Mouse (Mus musculus) gastrocnemius, postnatal 14 days (tissue): Measurements from ENCODE around the gene Krt8. TPM values are rescaled to one million over a fixed set of nuclear protein-coding genes. Genes with fewer than 3 reads are reported as not detected.

Experiments used
- DNase-seq: peaks from one replicate; pipeline ENCODE4 v3.0.0; 2021; ENCODE audit warnings: mixed read lengths
- intact Hi-C: fragments of 180-260 bp; cut with DNase I; formaldehyde crosslinking; loops from one replicate; pipeline ENCODE4 v1.15.1; 2025; ENCODE audit warnings: low total_unique reads
- long read RNA-seq, 2 experiments: library from polyadenylated mRNA; stranded (forward); transcript quantifications; one replicate each; pipeline ENCODE4 v2.0.0; 2021
- total RNA-seq, 2 experiments: library from RNA; stranded (reverse); gene quantifications; 2 replicates each; pipeline ENCODE4 v1.2.3; 2021

Krt8 gene
- under 1 TPM; 0.49 to 0.92 TPM for total RNA-seq
- long read RNA-seq, experiment 1 = 0 reads
- long read RNA-seq, experiment 2, partial matches to known transcripts = 1 of 3 reads
- long read RNA-seq, experiment 2, other reads (novel, unspliced or antisense) = 1 of 3 reads

DNA sequence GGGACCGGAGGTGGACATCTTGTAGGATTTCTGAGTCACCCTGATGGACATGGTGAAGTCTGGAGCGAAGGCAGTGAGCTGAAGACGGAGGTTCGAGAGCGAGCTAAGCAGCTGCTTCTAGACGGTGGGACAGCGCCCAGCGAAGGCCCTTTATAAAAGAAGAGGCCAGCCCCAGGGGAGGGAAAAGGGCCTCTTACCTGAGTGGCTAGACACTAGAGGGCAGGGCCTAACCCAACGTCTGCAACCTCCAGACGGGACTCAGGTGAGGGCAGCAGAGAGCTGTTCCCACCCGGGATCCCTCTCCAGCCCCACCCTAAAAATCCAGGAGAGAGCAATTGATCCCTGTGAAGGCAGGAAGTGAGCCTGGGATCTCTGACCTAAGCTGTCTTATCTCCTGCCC lies at the start of gene Krt8:
Gene Krt8 (minus strand): TSS at position 294 of the 400 bp plus-strand sequence.
- no peak for DNase-seq
- intact Hi-C loops = no loop called here

DNA sequence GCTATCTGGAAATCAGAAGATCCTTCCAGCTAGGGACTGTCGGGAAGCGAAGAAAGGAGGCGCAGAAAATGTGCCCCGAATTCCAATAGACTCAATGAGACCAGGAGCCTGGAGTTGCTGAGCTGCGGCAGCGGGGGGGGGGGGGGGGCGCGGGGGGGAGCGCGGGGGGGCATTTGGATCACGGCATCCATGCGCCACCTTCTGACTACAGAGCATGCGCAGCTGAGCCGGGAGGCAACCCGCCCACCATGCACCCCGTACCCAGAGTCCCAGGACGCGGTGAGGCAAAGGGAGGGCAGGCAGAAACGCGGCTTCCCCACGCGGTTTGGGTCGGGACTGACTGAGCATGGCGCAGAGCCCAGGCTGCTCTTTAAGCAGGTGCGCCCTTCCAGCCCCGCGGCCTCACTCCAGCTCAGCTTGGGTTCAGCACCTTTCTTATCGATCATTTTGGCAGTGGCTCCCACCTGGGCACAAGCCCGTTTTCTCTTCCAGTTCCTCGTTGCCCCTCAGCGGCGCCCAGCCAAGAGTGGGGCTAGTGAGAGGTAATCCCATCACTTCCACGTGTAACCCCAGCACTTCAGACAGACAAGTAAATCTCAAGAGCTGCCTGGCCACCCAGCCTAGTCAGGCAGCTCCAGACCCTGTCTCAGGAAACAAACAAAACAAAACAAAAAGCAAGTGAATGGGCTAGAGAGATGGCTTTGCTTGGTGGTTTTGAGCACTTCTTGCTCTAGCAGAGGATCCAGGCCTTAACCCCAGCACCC lies 47.8 kb upstream of the Krt8 start:
- DNase-seq = peak; percentile 35
- intact Hi-C loops = no loop called here

DNA sequence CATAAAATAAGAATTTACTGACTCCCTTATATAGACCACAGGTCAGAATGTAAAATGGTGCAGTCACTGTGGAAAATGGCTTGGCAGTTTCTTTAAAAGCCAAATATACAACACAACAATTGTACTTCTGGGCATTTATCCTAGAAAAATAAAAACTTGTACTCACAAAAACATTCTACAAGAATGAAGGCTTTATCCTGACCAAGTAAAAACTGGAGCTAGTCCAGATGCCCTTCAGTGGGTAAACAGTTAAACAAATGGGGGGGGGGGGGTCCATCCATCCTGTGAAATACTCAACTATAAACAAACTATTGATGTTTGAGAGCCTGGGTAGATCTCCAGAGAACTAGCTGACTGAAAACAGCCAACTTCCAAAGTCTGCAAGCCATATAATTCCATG lies 45.6 kb upstream of the Krt8 start:
- no peak for DNase-seq
- intact Hi-C loops = no loop called here

DNA sequence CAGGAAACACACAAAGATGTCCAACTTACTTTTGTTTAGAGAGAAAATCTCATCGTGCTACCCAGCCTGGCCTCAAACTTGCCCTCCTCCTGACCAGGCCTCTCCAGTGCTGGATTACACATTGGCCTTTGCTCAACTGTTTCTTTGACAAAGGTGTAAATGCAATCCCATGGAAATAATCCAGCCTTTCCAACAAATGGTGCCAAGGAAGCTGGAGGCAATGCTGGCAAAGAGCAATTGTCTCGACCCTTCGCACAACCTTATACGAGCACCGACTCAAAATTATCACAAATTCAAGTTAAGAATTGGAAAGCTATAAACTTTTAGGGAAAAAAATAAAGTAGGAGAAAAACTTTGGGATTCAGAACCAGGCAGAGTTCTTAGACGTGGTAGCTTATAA lies 43.7 kb upstream of the Krt8 start:
- intact Hi-C loops = no loop called here
- no peak for DNase-seq

DNA sequence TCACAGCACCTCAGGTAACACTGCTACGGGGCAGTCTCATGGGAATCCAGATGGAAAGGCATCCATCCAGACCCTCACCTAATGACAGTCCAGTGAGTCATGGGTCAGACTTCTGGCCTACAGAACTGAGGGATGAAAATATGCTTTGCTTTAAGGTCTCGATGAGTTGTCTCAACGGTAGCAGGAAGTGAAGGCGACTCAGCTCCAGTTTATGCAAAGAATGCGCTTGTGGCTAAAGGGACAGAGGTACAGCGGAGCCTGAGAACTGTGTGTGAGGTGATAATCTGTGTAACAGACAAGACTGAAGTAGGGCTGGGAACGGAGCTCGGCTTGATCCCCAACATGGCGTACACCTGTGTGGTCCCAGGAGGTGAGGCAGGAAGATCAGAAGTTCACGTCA lies 41.4 kb upstream of the Krt8 start:
- intact Hi-C loops = no loop called here
- DNase-seq = no peak

DNA sequence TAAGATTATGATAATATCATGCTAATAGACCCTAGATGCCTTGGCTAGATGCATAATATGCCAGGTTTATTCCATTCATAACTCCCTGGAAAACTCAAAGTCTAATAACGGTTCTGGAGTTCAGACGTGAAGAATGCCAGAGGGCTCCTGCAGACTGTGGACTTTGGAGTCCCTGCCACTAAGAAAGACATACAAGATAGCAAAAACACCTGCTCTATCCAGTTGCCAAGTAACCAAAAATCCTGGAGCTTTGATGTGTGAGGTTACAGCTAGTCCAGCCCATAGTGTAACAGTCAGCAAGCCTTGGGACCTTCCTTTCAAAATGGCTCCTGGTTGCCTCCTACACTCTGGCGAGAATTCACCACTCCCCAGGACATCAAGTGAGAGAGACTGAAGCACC lies 40.5 kb upstream of the Krt8 start:
- no peak for DNase-seq
- intact Hi-C loops = no loop called here

DNA sequence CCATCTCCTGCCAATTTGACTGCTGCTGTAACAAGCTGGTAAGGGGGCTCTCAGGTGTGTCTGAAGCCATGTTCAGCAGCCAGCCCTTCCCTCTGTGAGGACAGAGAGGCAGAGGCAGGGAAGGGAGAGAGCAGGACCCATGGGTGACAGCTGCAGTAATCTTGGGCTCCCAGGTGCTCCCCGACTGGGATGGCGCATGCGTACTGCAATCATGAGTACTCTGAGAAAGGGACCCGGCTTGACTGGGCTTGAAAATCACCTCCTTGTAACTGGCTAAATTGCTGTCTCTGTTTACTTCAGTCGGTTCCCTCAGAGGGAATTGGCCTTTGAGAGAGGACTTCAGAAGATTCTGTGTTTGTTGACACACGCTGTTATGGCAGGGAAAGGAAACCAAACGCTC lies 37.7 kb upstream of the Krt8 start:
- DNase-seq = no peak
- intact Hi-C loops = no loop called here

DNA sequence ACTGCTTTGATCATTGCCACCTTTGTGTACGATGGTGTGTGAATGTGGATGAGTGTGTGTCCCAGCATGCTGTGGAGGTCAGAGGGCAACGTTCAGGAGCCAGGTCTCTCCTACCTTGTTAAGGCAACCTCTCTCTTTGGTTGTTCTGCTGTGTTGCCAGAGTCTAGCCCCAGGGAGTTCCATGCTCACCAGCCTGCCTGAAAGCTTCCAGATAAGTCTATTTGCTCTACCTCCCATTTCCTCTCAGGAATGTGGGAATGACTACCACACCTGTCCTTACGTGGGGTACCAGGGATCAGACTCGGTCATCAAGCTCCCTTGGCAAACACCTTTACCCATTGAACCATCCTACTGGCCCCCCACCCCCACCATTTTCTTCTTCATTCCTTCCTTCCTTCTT lies 36.0 kb upstream of the Krt8 start:
- no peak for DNase-seq
- intact Hi-C loops = no loop called here

DNA sequence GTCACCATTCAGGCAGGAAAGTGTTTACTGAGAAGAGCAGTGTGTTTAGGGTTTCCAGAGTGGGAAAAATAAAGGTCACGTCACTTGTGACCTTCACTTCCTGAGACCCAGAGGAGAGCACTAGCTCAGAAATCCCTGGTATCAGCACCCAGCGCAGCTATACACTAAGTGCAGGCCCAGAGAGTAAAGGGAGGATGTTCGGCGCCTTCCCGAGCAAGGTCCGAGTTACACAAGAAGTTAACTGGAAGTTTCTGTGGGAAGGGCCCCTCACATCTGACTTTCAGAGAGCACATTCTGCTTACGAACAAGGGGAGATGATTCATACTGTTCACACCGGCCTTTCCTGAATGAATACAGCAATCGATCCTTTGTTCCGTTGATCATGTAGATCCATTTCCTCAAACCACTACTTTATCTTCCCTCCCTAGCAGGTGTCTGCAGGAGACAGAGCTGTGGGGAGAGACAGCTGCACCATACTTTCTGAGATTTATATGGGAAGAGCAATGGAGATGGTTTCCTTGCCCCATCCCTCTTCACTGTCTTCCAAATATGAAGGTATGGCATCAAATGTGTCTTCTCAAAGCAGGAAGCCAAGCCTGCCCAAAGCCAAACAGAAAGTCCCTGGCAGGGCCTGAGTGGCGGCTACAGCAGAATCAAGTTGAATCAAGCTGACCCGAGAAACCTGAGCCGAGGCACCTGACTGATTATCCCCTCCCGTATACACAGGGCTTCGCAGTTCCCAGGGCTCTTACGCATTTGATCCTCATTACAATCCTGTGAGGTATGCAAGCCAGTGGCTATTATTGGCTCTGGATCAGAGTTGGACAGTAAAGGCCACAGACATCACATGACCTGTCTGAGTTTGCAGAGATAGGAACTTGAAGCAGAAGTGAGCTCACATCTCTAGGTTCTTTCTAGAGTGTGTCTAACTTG lies 30.1 kb upstream of the Krt8 start:
- DNase-seq = no peak
- intact Hi-C loops = no loop called here

DNA sequence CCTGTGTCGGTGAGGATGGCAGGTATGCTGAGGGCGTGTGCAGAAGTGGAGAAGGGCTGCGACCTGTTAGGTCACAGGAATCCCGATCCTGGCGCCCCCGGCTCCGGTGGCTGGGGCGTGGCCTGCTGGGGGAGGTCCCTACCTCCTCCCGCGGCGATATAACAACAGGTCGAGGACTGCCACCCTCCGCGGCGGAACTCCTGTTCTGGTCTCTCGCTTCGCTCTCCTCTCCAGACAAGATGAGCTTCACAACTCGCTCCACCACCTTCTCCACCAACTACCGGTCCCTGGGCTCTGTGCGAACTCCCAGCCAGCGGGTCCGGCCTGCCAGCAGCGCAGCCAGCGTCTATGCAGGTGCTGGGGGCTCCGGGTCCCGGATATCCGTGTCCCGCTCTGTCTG lies 23.8 kb upstream of the Krt8 start, which contains the start of gene Krt18:
Gene Krt18 (plus strand): TSS at position 141 of the 400 bp plus-strand sequence.
- intact Hi-C loops = no loop called here
- DNase-seq = no peak

DNA sequence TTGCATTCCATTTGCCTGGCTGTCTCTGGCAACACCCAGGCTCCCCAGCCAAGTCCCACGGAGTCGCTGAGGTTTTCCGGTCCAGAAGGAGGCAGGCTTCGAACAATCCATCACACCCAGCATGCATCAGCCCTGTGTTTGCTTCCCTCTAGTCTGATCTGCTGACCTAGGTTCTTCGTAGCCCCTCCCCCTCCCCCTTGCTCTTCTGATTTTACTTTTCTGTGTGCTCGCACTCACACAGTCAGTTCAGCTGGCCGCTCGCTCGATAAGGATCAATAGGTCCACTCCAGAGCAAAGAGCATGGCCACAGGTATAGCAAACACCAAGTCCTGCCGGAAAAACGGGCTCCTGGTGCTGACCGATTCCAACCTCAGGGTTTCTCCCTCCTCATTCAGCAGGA lies 22.1 kb upstream of the Krt8 start:
- DNase-seq = no peak
- intact Hi-C loops = no loop called here

DNA sequence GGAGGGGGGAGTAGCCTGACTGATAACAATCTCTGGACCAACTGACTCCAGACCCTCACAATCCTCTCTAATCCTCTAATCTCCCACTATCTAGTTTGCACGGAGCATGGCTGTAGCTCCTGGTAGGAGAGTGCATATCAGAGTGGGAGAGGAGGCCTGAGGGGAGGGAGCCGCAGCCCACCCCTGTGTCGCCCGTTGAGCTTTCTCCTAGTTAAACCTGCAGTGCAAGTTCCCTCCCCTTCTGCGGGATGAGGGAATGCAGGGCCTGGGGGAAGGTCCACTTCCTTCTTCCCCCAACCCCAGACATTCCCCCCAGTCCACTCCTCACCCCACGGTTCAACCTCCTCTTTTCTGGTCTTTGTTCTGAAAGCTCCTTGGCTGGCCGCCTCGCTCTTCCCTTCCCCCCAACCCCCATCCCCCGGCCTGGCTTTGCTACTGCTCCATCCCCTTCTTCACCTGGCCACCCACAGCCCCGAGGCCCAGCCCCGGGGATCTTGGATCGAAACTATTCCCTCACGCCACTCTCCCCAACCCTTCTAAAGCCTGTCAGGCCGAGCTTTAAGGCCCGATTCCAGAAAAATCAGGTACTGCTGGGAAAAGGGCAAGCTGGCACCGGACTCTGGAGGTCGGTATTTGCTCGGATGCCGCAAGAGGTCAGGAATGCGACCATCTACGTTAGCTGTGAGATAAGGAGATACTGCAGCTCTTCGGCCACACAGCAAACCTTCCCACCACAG lies 21.0 kb upstream of the Krt8 start:
- intact Hi-C loops = no loop called here
- DNase-seq = no peak

DNA sequence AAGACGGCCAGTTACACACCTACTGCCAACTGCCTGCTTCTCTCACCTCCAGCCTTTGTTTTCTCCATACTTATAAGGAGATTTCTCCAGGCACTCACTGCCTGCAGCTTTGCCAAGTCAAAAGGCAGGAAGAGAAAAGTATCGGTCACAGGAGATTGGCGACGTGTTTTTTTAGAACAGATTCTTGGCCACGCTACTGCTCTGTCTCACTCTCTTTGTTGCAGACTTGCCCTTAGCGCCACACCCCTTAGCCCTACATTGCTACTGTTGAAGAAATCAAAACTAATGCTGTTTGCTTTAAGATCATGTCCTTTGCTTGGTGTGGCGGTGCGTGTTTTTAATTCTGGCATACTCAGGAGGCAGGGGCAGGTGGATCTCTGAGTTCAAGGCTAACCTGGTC lies 19.6 kb upstream of the Krt8 start:
- intact Hi-C loops = no loop called here
- no peak for DNase-seq

DNA sequence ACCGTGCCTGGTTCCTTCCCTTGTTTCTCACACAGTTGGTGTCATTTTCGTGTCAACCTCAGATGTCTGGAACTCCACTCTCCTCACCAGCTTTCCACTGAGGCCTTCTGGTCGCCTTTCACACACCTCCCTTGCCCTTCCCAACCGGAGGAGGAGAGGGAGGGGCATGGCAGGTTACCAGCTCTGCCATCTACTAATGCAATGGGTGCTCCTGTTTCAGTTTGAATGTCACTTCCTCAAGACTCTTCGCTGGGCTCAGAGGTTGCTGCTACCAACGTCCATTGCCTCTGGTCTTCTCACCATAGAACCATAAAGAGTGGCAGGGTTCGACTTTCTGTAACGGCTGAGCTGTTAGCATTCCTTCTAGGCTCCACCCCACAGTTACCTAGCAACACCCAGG lies 18.2 kb upstream of the Krt8 start:
- intact Hi-C loops = no loop called here
- no peak for DNase-seq

DNA sequence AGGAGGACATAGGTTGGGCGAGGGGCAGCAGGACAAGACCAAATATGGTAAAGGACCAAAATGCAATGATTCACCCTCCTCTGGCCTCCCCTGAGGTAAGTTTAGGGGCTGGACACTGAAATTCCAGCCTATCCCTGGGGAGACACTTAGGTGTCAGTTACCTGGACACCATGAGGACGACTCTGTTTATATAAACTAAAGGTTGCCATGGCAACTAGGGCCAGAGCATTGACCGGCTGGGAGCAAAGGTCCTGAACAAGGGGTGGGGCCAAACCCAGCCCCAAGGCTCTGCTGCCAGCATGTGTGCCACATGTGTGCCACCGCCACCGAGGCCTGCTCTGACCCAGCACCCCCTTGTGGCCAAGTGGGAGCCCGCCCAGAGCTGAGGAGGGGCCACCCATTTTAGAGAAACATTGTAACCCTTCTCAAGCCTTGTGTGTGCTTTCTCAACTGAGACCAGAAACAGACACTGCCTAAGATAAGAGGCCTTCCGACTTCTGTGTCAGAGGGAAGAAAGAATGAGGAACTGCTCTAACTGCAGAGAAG lies 13.7 kb upstream of the Krt8 start:
- peak; percentile 27 for DNase-seq

DNA sequence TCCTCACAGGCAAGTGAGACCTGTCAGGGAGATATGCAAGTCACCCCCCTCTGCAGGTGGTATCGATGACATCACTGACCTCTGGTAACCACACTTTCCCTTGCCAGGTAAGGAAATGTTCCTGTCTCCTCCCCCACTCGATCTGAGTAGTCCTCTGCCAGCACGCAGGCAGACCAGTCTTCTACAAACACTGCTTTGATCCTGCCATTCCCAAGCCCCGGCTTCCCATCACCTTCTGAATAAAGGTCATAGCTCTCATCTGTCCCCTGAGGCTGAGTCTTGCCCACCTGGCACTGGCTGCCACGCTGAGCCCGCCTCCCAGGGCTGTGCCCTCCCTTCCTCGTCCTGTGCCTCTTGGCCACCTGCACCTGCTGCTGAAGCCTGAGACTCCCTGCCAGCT lies 12.5 kb upstream of the Krt8 start:
- intact Hi-C loops = no loop called here
- DNase-seq = peak; percentile 44

More for the DNA sequence above, 13.7 kb upstream of the Krt8 start:
- intact Hi-C loops = no loop called here

DNA sequence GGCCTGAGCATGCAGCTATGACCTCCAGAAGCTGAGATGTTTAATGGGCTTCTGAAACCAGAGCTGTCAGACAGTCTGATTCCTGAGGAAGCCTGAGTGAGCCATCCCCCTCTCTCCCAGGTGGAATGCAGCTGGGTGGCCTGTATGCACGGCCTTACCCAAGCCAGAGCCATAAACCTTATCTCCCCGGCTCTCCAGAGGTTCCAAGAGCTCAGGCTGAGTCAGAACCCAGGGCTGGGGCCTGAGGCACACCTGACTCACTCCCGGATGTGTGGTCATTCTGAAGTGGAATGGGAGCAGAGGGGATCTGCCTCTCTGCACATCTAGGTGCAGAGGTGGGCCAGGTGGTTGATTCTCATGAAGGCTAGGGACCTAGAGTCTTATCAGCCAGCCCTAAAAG lies 11.8 kb upstream of the Krt8 start:
- no peak for DNase-seq

DNA sequence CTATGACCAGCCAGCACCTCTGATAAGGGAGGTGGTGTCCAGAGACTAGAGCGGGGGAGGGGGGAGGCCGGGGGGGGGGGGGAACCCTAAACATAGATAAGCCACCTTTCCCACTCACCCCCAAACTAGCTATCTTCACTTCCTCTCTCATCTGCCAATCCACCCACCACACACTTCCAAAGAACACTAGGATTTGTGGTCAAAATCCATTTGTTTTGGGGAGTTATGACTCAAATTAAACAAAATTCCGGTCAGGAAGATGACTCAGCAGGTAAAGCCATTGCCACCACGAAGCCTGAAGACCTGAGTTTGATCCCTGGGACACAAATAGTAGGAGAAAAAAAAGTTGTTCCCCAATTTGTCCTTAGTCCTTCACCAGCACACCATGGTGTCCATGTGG lies 10.6 kb upstream of the Krt8 start:
- intact Hi-C loops = no loop called here
- no peak for DNase-seq

More for the DNA sequence above, 11.8 kb upstream of the Krt8 start:
- intact Hi-C loops = no loop called here

DNA sequence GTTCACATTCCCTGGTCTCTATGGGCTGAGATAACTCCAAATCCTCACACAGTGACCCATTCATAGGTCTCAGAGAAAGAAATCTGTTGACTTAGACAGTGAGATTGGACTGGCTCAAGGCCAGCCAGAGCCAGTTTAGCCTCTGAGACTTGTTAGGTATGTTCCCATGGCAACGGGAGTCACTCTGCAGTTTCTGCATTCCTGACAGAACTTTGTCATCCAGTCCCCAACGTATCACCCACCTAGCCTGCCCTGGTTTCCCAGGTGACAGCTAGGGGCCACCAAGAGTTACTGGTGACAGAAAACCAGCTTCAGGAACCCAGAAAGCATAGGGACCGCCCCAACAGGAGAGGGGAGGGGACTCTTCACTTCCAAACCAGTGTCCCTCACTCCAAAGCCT lies 9.4 kb upstream of the Krt8 start:
- intact Hi-C loops = no loop called here
- DNase-seq = no peak
